Mouse (Mus musculus) v-Abl transformed pro-B cells (cell line): Measurements from ENCODE around the gene Thap3.

ENCODE experiments used
- in situ Hi-C, 2 experiments: fragments of 400-800 bp; cut with MboI; formaldehyde crosslinking; loops; one replicate each; pipeline ENCODE4 v1.15.1; 2025; ENCODE audit not compliant: unreplicated experiment in 2 of 2

The Thap3 gene

DNA sequence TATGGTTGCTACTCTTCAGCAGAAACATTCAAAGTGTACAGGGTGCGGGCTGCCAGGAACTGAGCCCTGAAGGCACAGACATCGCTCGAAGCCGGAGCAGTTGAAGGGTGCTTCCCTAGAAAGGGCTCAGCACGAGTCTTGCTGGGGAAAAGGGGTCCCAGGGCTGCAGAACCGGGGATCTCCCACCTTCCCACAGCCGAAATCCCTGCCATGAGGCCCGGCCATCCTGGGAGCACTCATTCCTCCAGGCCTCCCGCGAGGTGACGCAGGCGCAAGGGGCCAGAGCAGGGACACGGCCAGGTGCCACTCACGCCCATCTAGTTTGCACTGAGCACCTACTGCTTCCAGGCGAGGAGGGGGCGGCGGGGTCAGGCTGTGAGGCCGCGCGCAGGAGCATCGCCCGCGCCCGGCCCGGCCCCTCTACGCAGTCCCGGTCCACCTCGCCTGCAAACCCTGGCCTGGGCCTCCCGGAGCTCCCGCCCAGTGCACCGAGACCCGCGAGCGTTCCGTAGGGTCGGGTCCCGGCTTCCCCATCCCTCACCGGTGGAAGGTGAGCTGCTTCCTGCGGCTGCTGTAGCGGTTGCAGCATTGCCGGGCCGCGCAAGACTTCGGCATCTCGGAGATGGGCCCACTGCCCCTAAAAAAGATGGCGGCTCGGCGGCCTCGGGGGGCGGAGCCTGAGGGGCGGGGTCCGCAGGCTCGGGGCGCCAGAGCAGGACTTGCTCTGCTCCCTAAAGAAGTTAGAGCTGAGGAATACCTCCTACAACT, at the start of gene Thap3:
Gene Thap3, minus strand, starts transcription at position 656 of the 768 bp plus-strand sequence.
- in situ Hi-C loops = loop anchor here in 1 of 2 experiments (25.0 kb wide), 2 partner anchors 299 to 449 kb away; partner anchors contain the start of genes Hes3 and Icmt

DNA sequence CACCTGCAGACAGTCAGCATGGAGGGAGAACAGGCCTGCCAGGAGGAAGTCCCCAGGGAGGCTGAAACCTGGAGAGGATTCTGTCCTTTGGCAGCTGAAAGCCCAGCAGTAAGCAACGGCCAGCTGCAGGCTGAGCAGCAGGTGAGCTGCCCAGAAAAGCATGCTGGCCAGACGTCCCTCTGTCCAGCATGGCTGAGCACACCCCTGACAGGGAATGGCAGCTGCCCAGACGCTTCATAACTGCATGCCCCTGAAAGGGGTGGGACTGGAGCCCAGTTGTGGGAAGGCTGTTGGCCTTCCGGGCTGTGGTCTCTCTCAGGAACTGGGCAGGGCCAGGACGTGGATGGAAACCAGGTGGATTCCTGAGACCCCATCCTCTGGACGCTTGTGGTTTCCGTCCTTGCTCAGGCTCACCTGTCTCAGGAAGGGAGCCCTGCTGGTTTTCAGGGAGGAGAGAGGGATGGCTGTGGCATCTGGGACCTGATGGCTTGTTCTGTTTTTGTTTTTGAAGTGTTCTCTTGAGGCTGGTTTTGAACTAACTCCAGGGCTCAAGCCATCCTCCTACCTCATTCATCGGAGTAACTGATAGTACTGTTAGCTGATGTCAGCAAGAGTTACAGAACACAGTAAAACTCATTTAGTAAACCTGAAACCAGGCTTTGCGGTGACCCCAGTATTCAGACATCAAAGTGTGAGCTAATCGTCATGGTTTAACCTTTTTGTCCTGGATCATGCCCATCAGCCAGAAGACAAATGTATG, 49.6 kb upstream of the Thap3 start, which contains the start of gene Tas1r1:
Gene Tas1r1, minus strand, starts transcription at position 344 of the 760 bp plus-strand sequence.
- in situ Hi-C loops = loop anchor here in 1 of 2 experiments (10.0 kb wide), 1 partner anchor 56 kb away; no protein-coding TSS in a partner anchor

DNA sequence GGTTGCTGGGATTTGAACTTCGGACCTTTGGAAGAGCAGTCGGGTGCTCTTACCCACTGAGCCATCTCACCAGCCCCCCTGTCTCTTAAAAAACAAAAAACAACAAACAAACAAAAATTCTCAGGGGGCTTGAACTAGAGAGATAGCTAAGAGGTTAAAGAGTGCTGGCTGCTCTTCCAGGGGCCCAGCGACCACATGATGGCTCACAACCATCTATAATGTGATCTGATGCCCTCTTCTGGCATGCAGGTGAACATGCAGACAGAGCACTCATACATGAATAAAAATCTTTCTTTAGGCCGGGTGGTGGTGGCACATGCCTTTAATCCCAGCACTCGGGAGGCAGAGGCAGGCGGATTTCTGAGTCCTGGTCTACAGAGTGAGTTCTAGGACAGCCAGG, 47.7 kb upstream of the Thap3 start:
- in situ Hi-C loops = loop anchor here in 1 of 2 experiments (10.0 kb wide), 1 partner anchor 58 kb away; no protein-coding TSS in a partner anchor

DNA sequence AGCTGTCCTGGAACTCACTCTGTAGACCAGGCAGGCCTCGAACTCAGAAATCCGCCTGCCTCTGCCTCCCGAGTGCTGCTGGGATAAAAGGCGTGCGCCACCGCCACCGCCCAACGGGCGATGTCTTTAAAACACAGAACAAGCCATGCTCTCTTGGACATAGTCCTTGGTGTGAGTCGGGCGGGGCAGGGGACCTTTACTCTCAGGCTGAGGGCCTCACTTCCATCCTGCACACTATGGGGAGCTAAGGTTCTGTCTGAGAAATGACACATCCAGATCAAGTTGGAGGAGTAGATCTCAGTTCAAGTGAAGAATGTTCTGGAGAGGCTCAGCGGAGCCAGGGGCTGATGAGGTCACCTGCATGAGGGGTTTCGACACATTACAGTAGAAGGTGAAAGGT, 44.1 kb upstream of the Thap3 start:
- in situ Hi-C loops = loop anchor here in 1 of 2 experiments (10.0 kb wide), 1 partner anchor 62 kb away; no protein-coding TSS in a partner anchor

DNA sequence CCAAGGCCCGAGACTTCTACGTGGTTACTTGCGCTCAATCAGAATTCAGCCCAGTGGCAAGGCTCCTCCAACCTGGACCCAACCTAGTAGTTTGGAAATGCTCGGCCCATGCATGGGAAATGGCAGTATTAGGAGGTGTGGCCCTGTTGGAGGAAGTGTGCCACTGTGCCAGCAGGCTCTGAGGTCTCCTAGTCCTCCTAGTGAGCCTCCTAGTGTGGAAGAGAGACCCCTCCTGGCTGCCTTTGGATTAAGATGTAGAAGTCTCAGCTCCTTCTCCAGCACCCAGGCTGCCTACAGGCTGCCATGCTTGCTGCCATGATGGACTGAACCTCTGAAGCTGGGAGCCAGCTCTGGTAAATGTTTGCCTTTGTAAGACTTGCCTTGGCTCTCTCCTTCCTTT, 41.2 kb upstream of the Thap3 start:
- in situ Hi-C loops = loop anchor here (5.0 to 10.0 kb wide), 2 partner anchors 48 to 65 kb away; no protein-coding TSS in a partner anchor

DNA sequence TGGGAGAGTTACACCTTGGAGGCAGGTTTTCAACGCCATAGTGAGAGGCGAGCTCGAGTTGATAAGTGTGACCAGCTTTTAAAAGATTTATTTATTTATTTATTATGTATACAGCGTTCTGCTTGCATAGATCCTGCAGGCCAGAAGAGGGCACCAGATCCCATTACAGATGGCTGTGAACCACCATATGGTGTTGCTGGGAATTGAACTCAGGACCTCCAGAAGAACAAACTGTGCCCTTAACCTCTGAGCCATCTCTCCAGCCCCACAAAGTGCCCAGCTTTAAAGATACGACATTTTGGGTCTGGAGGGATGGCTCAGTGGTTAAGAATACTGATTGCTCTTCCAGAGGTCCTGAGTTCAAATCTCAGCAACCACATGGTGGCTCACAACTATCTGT, 40.3 kb upstream of the Thap3 start:
- in situ Hi-C loops = loop anchor here (5.0 kb wide), 1 partner anchor 47 kb away; no protein-coding TSS in a partner anchor

DNA sequence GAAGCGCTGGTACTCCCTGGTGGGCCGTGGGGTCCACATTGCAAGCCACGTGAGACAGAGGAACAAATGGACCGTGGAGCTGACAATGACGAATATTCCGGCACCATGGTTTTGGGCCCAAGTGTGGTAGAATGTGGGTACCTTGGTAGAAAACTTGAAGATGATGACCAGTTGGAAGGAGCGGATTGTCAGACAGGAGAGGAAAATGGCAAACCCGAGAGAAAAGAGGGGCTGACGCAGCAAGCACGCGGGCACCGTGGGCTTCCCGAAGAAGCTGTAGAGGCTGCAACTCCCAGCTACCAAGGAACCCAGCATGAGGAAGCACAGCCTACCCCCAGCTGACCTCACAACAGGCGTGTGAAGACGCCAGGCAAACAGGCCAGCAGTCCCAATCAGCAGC, 39.7 kb upstream of the Thap3 start:
- in situ Hi-C loops = loop anchor here (5.0 kb wide), 1 partner anchor 46 kb away; no protein-coding TSS in a partner anchor

DNA sequence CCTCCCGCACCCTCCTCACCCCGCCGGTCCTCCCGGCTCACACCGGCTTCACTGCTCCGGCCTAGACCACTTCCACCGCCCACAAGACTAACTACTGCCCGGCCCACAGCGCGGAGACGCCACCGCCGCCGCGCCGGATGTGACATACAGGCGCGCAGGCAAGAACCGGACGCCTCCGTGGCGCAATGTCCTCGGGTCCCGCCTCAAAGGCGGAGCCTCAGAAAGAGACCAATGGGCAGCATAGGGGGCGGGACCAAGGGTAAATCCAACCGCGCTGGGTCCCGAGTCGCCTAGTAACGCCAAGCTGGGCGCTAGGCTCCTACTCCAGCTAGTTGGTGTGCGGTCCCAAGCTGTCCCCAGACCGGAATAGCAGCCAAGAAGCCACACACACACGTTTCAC, 38.7 kb upstream of the Thap3 start, which contains the start of gene Zbtb48:
Gene Zbtb48, minus strand, starts transcription at position 148 of the 400 bp plus-strand sequence.
- in situ Hi-C loops = loop anchor here (5.0 kb wide), 1 partner anchor 45 kb away; no protein-coding TSS in a partner anchor

DNA sequence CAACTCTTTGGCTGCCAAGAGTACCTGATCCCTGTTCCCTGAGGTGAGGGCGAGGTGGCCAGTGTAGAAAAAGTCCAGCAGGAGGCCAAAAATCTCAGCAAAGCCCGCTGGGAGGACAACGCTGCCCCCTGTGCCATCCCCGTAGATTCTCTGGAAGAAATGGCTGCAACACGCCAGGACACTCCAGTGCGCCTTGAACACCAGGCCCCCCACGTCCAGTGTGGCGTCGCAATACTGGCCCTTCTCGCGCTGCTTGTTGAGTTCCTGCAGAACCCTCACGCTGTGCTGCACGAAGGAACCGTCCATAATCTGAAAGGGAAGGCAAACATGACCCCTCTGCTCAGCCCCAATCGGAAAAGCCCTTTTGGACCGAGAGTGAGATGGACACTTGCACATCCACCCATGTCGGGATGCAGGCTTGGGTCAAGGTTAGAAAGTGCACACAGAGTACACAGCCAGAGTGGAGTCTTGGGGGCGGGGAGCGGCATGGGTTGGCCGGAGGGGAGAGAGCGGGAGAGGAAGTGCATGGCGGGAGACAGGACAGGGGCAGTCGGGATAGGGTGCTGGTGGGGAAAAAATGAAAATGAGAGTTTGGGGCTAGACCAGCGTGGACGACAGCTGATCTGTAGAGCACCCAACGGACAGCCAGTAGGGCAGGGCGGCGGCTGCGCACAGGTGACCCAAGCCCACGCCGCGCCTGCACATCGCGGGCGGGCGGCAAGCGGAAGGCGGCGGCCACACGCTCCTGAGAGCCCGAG, 38.1 kb upstream of the Thap3 start:
- in situ Hi-C loops = loop anchor here (5.0 kb wide), 1 partner anchor 45 kb away; no protein-coding TSS in a partner anchor

DNA sequence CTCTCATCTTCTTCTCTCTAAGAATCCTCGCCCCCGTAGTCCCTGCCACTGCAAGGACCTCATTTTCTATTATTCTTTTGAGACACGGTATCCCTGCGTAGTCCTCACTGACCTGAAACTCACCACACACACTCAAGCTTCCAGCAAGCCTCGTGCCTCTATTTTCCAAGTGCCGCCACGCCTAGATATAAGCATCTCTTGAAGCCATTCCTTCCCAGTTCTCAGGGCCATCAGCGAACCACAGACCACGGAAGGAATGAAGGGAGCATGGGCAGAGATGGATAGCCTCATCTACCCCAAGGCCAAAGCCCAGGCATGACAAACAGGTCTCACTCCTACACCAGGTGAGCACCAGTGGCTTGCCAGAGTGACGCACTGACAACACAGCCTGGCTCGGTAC, 35.7 kb upstream of the Thap3 start:
- in situ Hi-C loops = loop anchor here in 1 of 2 experiments (25.0 kb wide), 1 partner anchor 1662 kb away; no protein-coding TSS in a partner anchor

DNA sequence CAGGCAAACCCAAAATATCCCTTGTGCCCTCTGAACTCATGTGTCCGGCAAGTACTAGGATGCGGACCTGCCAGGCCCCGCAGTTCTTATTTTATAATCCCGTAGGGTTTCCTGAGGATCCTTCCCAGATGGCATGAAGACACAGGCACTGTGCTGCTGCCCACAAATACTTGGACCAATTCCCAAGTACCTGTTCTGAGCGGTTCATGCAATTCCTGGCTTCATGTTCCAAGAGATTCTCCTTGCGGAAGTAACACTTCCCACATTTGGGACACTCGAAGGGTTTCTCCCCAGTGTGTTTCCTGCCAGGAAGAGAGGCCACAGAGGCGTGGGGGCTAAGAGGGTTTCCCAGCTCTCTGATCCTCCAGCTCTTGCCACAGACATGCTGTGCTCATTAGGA, 33.7 kb upstream of the Thap3 start:
- in situ Hi-C loops = loop anchor here in 1 of 2 experiments (25.0 kb wide), 1 partner anchor 1660 kb away; no protein-coding TSS in a partner anchor

DNA sequence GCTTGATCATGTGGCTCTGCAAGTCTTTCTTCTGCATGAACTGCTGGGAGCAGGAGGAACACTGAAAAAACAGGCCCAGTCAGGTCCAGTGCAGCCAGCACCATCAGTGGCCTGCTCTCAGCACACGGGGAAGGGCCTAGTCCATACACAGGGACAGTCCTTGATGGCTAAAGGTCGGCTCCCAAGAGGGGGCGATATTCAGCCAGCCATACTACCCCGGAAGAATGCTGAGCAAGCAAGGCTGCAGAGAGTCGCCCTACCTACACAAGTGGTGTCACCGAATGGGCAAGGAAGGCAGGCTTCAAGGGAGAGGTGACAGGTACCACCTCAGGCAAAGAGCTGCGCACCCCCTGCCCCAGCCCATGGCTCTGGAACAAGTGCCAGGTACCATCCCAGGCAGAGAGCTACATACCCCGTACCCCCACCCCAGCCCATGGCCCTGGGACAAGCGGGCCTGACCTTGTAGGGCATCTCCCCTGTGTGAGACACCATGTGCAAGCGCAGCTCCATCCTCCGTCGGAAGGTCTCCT, 32.8 kb upstream of the Thap3 start:
- in situ Hi-C loops = loop anchor here in 1 of 2 experiments (25.0 kb wide), 1 partner anchor 1659 kb away; no protein-coding TSS in a partner anchor

DNA sequence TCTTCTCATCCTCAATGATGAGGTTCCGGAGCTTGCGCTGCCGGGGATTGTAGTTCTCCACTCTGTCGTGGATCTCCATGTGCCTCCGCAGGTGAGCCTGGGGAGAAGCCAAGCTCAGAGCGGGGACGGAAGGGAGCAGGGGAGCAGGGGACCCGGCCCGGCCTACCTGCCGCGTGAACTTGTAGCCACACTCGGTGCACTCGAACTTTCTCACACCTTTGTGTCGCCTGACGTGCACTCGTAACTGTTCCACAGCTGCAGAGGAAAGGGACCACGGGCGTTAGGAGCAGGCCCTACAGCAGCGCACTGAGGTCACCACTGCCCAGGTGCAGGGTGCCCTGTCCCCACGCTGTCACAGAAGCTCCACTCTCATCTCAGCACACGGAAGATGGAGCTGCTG, 31.2 kb upstream of the Thap3 start:
- in situ Hi-C loops = loop anchor here in 1 of 2 experiments (25.0 kb wide), 1 partner anchor 1658 kb away; no protein-coding TSS in a partner anchor

DNA sequence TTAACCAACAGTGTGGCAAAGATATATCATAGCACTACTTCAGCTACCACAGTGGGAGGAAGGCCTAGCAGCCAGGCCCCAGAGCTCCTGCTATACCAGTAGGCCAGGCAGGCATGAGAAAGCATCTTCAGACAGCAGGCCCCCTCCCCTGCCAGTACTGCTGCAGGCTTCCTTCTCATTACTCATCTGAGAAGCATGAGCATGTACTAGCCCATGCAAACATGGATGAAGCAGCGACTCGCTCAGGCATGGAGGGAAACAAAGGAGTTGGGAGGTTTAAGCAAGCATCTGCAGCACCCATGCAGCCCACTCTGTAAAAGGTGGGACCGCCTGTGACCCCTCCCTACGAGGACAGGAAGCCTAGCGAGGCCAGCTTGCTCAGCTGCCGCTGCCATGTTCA, 30.3 kb upstream of the Thap3 start:
- in situ Hi-C loops = loop anchor here in 1 of 2 experiments (25.0 kb wide), 1 partner anchor 1657 kb away; no protein-coding TSS in a partner anchor

DNA sequence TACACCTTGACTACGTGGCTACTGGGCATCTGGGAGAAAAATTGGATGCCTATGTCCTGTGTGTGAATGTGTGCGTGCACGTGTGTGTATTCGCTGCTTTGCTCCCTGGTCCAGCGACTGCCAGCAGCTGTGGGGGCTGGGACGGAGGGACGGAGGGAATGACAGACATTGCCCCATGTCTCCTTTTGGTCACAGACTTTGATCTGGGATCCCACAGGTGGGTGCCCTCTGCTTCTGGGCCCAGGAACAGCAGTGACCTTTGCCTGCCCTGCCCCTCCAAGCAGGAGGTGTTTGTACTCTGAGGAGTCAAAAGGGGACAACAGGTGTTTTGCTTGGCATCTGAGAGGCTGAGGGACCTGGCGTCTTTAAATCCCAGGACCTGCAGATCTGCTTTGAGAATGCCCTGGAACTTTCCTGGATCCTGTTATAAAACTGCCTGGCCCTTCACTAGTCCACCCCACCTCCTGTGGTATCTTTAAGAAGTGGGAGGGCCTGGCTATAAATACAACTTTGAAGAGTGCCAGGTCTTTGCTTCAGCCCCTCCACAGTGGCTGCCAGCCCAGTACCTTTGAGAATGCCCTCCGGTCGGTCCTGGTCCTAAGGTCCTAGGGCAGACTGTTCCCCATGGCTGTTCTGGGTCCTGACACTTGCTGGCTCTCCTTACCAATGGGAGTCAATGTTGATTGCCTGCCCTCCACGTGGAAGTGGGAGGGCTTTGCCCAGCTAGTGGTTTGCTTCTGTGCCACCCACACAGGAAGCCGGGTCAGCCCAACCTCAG, 24.4 kb upstream of the Thap3 start:
- in situ Hi-C loops = loop anchor here in 1 of 2 experiments (25.0 kb wide), 1 partner anchor 1651 kb away; no protein-coding TSS in a partner anchor

DNA sequence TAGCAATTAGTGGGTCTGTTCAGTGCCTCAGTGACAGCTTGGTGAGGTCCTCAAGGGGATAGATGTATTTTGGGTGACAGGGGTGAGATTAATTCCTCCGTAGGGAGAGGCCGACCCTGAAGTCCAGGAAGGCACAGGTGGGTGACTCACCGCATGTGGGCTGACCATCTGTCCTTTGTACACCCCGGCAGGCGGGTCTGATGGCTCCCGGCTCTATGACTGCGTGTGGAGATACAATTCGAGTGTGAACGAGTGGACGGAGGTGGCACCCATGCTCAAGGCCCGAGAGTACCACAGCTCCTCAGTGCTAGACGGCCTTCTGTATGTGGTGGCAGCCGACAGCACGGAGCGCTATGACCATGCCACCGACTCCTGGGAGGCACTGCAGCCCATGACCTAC, 23.3 kb upstream of the Thap3 start:
- in situ Hi-C loops = loop anchor here in 1 of 2 experiments (25.0 kb wide), 1 partner anchor 1650 kb away; no protein-coding TSS in a partner anchor

DNA sequence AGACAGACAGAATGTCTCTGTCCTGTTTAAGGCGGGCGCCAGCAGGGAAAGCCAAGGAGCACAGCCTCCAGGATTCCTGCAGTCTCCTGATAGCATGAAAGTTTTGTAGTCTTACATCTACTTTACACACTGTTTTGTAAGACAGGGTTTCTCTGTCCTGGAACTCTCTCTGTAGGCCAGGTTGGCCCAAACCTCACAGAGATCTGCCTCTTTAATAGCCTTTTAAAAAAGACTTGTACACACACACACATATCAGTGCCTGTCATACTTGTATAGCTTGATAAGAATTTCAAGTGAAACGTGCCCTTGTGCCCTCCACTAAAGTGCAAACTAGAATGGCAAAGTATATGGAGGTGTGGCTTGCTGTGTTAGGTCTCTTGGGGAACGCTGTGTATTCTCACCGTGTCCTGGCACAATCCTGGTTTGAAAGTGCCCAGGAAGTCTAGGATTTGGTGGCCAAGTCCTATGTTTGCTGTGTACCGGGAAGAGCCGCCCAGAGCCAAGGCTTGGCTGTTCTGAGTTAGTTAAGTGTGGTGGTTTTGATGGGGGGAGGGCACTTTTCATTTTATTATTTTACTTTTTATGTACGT, 22.5 kb upstream of the Thap3 start:
- in situ Hi-C loops = loop anchor here in 1 of 2 experiments (25.0 kb wide), 1 partner anchor 1649 kb away; no protein-coding TSS in a partner anchor

DNA sequence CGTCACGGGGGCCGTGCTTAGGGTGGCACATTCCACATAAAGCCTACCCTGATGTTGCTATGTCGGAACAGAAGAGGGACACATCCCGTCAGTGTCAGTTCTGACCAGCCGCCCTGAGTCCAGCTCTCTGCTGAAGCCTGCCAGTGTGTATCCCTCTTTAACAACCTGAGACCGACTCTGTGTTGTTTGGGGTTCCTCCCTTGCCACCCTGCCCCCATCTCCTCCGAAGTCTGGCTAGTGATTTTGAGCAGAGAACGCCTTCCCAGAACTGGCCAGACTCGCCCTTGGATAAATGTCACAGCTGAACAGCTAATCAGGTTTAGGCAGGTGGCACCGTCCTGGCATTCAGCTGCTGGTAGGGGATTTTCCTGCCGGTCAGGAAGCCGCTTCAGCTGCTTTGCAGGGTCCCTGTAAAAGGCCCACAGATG, 21.9 kb upstream of the Thap3 start:
- in situ Hi-C loops = loop anchor here in 1 of 2 experiments (25.0 kb wide), 1 partner anchor 1648 kb away; no protein-coding TSS in a partner anchor
